Mouse (Mus musculus): ENCODE data around the gene Fos.

DNA sequence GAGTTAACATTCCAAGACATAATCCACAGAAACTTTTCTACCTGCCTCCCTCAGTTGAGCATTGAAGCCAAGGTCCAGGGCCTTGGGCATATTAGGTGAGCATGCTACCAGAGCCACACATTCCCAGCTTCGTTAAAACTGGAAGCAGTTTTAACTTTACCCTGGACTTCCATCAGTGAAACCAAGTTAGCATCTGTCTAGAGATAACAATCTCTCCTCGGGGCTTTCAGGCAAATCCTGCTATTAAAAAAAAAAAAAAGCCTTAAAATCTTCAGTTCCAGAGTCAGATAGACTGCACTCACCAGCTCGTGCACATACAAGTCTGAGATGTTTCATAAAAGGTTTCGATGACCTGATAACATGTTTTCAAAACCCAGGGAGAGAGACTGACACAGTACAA is 17.4 kb upstream of the Fos start:
- TF ChIP-seq EP300 (IDR thresholded peaks at IDR 0.05; ENCODE audit: low read depth) (no peak), CTCF (IDR thresholded peaks at IDR 0.05; ENCODE audit: low read depth) (no peak)
